Mouse (Mus musculus) ES-E14 (cell line): ENCODE measurements around the gene Rpusd3. TPM values are rescaled to one million over a fixed set of nuclear protein-coding genes. Genes with fewer than 3 reads are reported as not detected.

ENCODE experiments used
- DNase-seq: peaks from one replicate; pipeline ENCODE4 v3.0.0-alpha.2; 2013; ENCODE audit warnings: low read depth, low spot score
- H3K27ac ChIP-seq: 2 replicates; pipeline ENCODE4 v1.5.1; 2012; ENCODE audit warnings: low read depth, mild to moderate bottlenecking, low read length, moderate library complexity, mixed read lengths; ENCODE audit not compliant: poor library complexity, insufficient read depth, severe bottlenecking
- H3K36me3 ChIP-seq: 2 replicates; pipeline ENCODE4 v1.6.1; 2012; ENCODE audit warnings: mild to moderate bottlenecking, low read length, moderate library complexity, mixed read lengths; ENCODE audit not compliant: control insufficient read depth, poor library complexity, insufficient read depth, severe bottlenecking
- H3K4me1 ChIP-seq, 2 experiments: fragments of 150-350 bp in 1 of 2; sonication (generic) in 1 of 2; 2 replicates each; pipeline ENCODE4 v1.6.1; 2012; ENCODE audit warnings: low read length in 2 of 2, mild to moderate bottlenecking in 1 of 2, mixed read lengths in 1 of 2; ENCODE audit not compliant: control insufficient read depth in 2 of 2, insufficient read depth in 2 of 2, poor library complexity in 1 of 2
- H3K4me3 ChIP-seq, 2 experiments: fragments of 150-350 bp in 1 of 2; sonication (generic) in 1 of 2; 2 replicates each; pipeline ENCODE4 v1.5.1; 2012; ENCODE audit warnings: low read length in 2 of 2, low read depth in 1 of 2, mild to moderate bottlenecking in 1 of 2, mixed read lengths in 1 of 2; ENCODE audit not compliant: insufficient read depth in 1 of 2, poor library complexity in 1 of 2, severe bottlenecking in 1 of 2
- H3K9ac ChIP-seq: 2 replicates; pipeline ENCODE4 v1.6.1; 2012; ENCODE audit warnings: low read depth, mild to moderate bottlenecking, low read length, mixed read lengths; ENCODE audit not compliant: poor library complexity, insufficient read depth, severe bottlenecking
- H3K9me3 ChIP-seq: fragments of 150-350 bp; sonication (generic); 2 replicates; pipeline ENCODE4 v1.6.1; 2012; ENCODE audit warnings: low read depth, mild to moderate bottlenecking, low read length; ENCODE audit not compliant: control insufficient read depth, insufficient read depth
- CHD2 ChIP-seq: IDR thresholded peaks from 2 replicates; pipeline ENCODE4 v1.6.1; 2014; ENCODE audit warnings: mild to moderate bottlenecking, low read depth, low read length, inconsistent platforms
- HCFC1 ChIP-seq: IDR thresholded peaks from 2 replicates; pipeline ENCODE4 v1.6.1; 2012; ENCODE audit warnings: low read length, inconsistent platforms, borderline replicate concordance; ENCODE audit not compliant: insufficient read depth
- MAFK ChIP-seq: IDR thresholded peaks from 2 replicates; pipeline ENCODE4 v1.6.1; 2014; ENCODE audit warnings: mild to moderate bottlenecking, low read depth, low read length, inconsistent platforms; ENCODE audit not compliant: insufficient read depth
- ZC3H11A ChIP-seq: IDR thresholded peaks from 2 replicates; pipeline ENCODE4 v1.6.1; 2012; ENCODE audit warnings: low read depth, mild to moderate bottlenecking, inconsistent platforms, low read length, borderline replicate concordance
- ZNF384 ChIP-seq: IDR thresholded peaks from 2 replicates; pipeline ENCODE4 v1.6.1; 2012; ENCODE audit warnings: low read depth, low read length, inconsistent platforms
- in situ Hi-C, 2 experiments: fragments of 600-800 bp; cut with MboI; formaldehyde crosslinking; loops; one replicate each; pipeline ENCODE4 v1.15.1; 2025; ENCODE audit warnings: low sequenced_read_pairs in 2 of 2, inconsistent platforms in 1 of 2; ENCODE audit not compliant: unreplicated experiment in 2 of 2
- total RNA-seq: library from RNA; depleted of rRNA; stranded (reverse); fragments of 300-350 nt; gene quantifications from 2 replicates; pipeline ENCODE4 v1.2.3, GENCODE M21; 2012

The Rpusd3 gene
- total RNA-seq, 1 experiment = 34.5 TPM

- DNase-seq = no peak
- TF ChIP-seq ZNF384 = no peak
- no peak for TF ChIP-seq MAFK
- TF ChIP-seq HCFC1 = no peak
- no peak for TF ChIP-seq ZC3H11A
- no peak for TF ChIP-seq CHD2
- Histone ChIP-seq H3K9me3 (no peaks in the 10 kb centered on the region), H3K4me3 (no peak overlapping the region), H3K36me3 (peaks cover 3% of the 10 kb centered on the region), H3K9ac (no peak overlapping the region), H3K4me1 (peaks cover 4 to 5% of the 10 kb centered on the region in 2 experiments; a peak in 3 of 4 replicates), H3K27ac (no peak overlapping the region; the same call in 1 of the 2 replicates)
- in situ Hi-C loops = no loop called here
Measured at GRCm38 (mm10) chr6:113395501-113395900, 23.6 kb downstream of the Rpusd3 start.

GRCm38 (mm10) chr6:113394811-113395210 is 24.3 kb downstream of the Rpusd3 start:
- TF ChIP-seq HCFC1 = no peak
- no peak for TF ChIP-seq ZNF384
- no peak for TF ChIP-seq ZC3H11A
- no peak for TF ChIP-seq MAFK
- no peak for TF ChIP-seq CHD2
- peaks cover 4% of the 10 kb centered on the region for H3K36me3 ChIP-seq
- in situ Hi-C loops = no loop called here
- no peak for DNase-seq
- H3K9ac ChIP-seq = no peak overlapping the region
- no peak overlapping the region for H3K27ac ChIP-seq
- H3K4me3 ChIP-seq = no peak overlapping the region
- no peaks in the 10 kb centered on the region for H3K9me3 ChIP-seq
- peaks cover 4 to 5% of the 10 kb centered on the region in 2 experiments; a peak in 3 of 4 replicates for H3K4me1 ChIP-seq

GRCm38 (mm10) chr6:113393951-113394350 is 25.2 kb downstream of the Rpusd3 start:
- H3K9ac ChIP-seq = no peak overlapping the region

DNA sequence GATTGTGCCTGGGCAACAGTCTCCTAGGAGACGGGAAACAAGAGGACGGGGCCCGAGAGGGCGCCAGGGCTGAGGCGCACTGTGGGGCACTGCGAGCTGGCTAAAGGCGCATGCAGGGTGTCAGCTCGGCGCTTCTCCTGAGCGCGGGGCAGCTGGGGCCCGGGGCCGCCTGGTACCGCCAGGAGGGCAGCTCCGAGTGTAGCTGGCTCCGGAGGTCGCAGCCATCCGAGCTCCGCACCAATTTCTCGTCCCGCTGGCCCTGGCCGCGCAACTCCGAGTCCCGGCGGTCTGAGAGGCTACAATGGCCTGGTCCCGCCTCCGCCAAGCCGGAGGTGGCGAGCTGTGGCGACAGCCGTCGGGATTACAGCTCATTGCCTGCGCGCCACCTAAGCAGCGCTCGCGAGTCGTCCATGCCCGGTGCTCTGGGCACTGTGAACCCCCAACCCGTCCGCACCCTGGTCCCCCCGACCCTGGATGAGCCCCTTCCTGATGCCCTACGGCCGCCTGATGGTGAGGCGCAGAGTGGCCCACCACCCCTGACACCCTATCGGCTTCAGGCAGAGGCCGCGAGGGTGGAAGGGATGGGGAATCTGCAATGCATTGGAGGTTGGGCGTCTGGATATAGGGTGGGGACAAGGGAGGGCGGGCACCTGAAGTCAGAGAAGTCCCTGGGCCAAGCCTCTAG is 26.6 kb downstream of the Rpusd3 start:
- Histone ChIP-seq H3K27ac (no peak overlapping the region), H3K36me3 (peaks cover 20% of the 10 kb centered on the region)
- in situ Hi-C loops = no loop called here

More at GRCm38 (mm10) chr6:113393951-113394350, 25.2 kb downstream of the Rpusd3 start:
- H3K9me3 ChIP-seq = no peaks in the 10 kb centered on the region
- no peak for TF ChIP-seq HCFC1
- TF ChIP-seq MAFK = no peak
- no peak for TF ChIP-seq CHD2
- no peak for TF ChIP-seq ZC3H11A
- peaks cover 11% of the 10 kb centered on the region for H3K36me3 ChIP-seq
- no peak overlapping the region for H3K4me3 ChIP-seq
- DNase-seq = no peak
- H3K4me1 ChIP-seq = peaks cover 5 to 7% of the 10 kb centered on the region in 2 experiments; a peak in 3 of 4 replicates
- no peak overlapping the region for H3K27ac ChIP-seq
- in situ Hi-C loops = no loop called here

More for the DNA sequence above, 26.6 kb downstream of the Rpusd3 start:
- peaks cover 7% of the 10 kb centered on the region in 2 experiments; a peak in 3 of 4 replicates for H3K4me1 ChIP-seq
- TF ChIP-seq CHD2 (no peak), ZC3H11A (no peak), HCFC1 (no peak), MAFK (no peak), ZNF384 (no peak)
- H3K4me3 ChIP-seq = peak overlapping the region; percentile 59 to 77
- no peaks in the 10 kb centered on the region for H3K9me3 ChIP-seq
- peak; percentile 38 for DNase-seq
- H3K9ac ChIP-seq = peak overlapping the region; percentile 78
